Mouse (Mus musculus) neural tube, embryonic 10.5 days (tissue): ENCODE measurements around the gene Rhox2c.
"Not testable (repeated sequence)": the region's sequence is repeated elsewhere in the genome, so short reads cannot be mapped to it uniquely, and the experiment has no call there.

Experiments used
- DNase-seq: peaks from one replicate; pipeline ENCODE4 v3.0.0-alpha.2; 2017; ENCODE audit warnings: low spot score; ENCODE audit errors: extremely low spot score

Gene Rhox2c

DNA sequence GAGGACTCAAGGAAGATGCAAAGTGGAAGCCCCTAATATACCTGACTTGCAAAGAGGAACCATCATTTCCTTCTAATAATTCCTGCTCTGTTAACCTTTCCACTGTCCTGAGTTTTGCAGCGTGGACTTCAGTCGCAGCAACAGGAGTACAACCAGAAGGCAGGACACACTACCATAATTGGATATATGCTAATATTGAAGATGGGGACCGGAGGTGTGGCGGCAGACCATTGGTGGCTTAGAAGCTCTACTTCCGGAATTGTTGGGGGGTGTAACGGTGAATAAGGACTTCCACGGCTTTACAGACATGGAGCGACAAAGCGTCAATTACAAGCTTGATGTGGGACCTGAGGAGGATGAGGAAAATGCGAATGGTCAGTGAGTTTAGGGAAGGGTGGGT is at the start of gene Rhox2c:
Gene Rhox2c, plus strand, starts transcription at position 301 of the 400 bp plus-strand sequence.
- not testable (repeated sequence) for DNase-seq

DNA sequence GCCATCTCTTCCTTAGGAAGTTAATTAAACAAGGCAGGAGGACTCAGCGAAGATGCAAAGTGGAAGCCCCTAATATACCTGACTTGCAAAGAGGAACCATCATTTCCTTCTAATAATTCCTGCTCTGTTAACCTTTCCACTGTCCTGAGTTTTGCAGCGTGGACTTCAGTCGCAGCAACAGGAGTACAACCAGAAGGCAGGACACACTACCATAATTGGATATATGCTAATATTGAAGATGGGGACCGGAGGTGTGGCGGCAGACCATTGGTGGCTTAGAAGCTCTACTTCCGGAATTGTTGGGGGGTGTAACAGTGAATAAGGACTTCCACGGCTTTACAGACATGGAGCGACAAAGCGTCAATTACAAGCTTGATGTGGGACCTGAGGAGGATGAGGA is 41.7 kb upstream of the Rhox2c start, which contains the start of gene Rhox2b:
Gene Rhox2b, plus strand, starts transcription at position 301 of the 400 bp plus-strand sequence.
- not testable (repeated sequence) for DNase-seq

DNA sequence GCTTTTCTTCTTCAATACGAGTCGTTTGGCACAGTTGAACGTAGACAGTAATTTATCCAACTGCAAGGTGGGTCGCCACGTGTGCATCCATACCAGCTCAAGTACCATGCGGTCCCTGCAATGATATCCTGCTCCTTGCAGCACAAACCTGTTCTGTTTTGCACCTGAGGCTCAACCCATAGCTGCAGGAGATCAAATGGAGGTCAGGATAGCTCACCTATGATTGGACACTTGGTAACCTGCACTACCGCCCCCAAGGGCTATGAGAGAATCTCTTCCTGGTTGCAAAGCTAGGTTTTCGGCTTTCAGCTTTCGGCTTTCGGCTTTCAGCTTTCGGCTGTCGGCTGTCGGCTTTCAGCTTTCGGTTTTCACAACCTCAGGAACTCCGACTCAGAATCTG is 21.3 kb upstream of the Rhox2c start, which contains the start of gene Rhox4b:
Gene Rhox4b, plus strand, starts transcription at position 301 of the 400 bp plus-strand sequence.
- DNase-seq: not testable (repeated sequence)

DNA sequence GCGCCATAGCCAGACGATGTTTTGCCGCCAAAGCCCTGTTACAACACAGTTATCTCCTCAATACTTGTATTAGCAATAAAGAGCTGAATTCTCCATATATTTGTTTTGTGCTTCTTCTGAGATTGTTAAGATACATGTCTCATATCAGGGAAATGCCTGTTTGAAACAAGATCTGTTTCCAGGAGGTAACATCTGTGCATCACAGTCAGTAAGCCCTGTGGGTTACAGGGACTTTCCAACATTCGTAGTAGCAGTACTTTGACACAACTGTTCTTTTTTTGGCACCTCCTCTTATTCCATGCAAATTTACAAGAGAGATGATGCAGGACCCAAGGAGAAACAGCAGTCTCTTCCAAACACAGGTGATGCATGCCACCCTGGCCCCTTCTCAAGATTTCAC is 4.8 kb downstream of the Rhox2c start, which contains the start of gene Rhox3c:
Gene Rhox3c, plus strand, starts transcription at position 301 of the 400 bp plus-strand sequence.
- not testable (repeated sequence) for DNase-seq

DNA sequence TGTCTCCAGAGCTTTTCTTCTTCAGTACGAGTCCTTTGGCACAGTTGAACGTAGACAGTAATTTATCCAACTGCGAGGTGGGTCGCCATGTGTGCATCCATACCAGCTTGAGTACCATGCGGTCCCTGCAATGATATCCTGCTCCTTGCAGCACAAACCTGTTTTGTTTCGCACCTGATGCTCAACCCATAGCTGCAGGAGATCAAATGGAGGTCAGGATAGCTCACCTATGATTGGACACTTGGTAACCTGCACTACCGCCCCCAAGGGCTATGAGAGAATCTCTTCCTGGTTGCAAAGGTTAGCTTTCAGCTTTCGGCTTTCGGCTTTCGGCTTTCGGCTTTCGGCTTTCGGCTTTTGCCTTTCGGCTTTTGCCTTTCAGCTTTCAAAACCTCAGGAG is 26.6 kb downstream of the Rhox2c start, which contains the start of gene Rhox4c:
Gene Rhox4c, plus strand, starts transcription at position 301 of the 400 bp plus-strand sequence.
- not testable (repeated sequence) for DNase-seq

DNA sequence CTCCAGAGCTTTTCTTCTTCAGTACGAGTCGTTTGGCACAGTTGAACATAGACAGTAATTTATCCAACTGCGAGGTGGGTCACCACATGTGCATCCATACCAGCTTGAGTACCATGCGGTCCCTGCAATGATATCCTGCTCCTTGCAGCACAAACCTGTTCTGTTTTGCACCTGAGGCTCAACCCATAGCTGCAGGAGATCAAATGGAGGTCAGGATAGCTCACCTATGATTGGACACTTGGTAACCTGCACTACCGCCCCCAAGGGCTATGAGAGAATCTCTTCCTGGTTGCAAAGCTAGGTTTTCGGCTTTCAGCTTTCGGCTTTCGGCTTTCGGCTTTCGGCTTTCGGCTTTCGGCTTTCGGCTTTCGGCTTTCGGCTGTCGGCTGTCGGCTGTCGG is 60.6 kb downstream of the Rhox2c start, which contains the start of gene Rhox4d:
Gene Rhox4d, plus strand, starts transcription at position 301 of the 400 bp plus-strand sequence.
- not testable (repeated sequence) for DNase-seq
